Mouse (Mus musculus): ENCODE results near the gene Hoxa3.

The Hoxa3 gene

GRCm38 (mm10) chr6:52155471-52155870 is 57.7 kb downstream of the Hoxa3 start:
- DNase-seq (ENCODE audit: low spot score), result no peak

GRCm38 (mm10) chr6:52154044-52154443 is 59.1 kb downstream of the Hoxa3 start:
- no peak for DNase-seq (ENCODE audit: low spot score)

GRCm38 (mm10) chr6:52153270-52153669 is 59.9 kb downstream of the Hoxa3 start:
- DNase-seq (ENCODE audit: low spot score), result no peak

- DNase-seq (ENCODE audit: low spot score), result no peak
These were observed 60.6 kb downstream of the Hoxa3 start for GRCm38 (mm10) chr6:52152226-52153193.

- no peak for DNase-seq (ENCODE audit: low spot score)
These were observed 61.6 kb downstream of the Hoxa3 start for GRCm38 (mm10) chr6:52151571-52151970.

- no peak for DNase-seq (ENCODE audit: low spot score)
These were observed 62.7 kb downstream of the Hoxa3 start for GRCm38 (mm10) chr6:52150401-52150966.

GRCm38 (mm10) chr6:52139115-52139514 is 74.0 kb downstream of the Hoxa3 start:
- DNase-seq (ENCODE audit: low spot score), result no peak

GRCm38 (mm10) chr6:52138576-52138975 is 74.6 kb downstream of the Hoxa3 start:
- no peak for DNase-seq (ENCODE audit: low spot score)

GRCm38 (mm10) chr6:52137841-52138535 is 75.1 kb downstream of the Hoxa3 start:
- no peak for DNase-seq (ENCODE audit: low spot score)

- DNase-seq (ENCODE audit: low spot score), result no peak
These were observed 89.5 kb downstream of the Hoxa3 start for GRCm38 (mm10) chr6:52123673-52124072.

GRCm38 (mm10) chr6:52121173-52121572 is 92.0 kb downstream of the Hoxa3 start:
- no peak for DNase-seq (ENCODE audit: low spot score)

Data from ovary, adult 18-20 months (tissue).